Mouse (Mus musculus) liver, postnatal 0 days (tissue): ENCODE results near the gene Chaf1b. TPM values are rescaled to one million over a fixed set of nuclear protein-coding genes. Genes with fewer than 3 reads are reported as not detected.

ENCODE experiments used
- ATAC-seq: fragments of 200-750 bp; cut with Nextera tagmentation; 2 replicates; pipeline ENCODE4 v1.8.0; 2017; ENCODE audit warnings: mild to moderate bottlenecking, moderate library complexity
- DNase-seq: peaks from one replicate; pipeline ENCODE4 v3.0.0-alpha.2; 2016
- H3K27ac ChIP-seq: fragments of 300-500 bp; sonication (generic); 2 replicates; pipeline ENCODE4 v1.5.1; 2014; ENCODE audit warnings: antibody characterized with exemption, moderate library complexity, mild to moderate bottlenecking, low read depth
- H3K27me3 ChIP-seq: fragments of 300-500 bp; sonication (generic); 2 replicates; pipeline ENCODE4 v1.6.1; 2014; ENCODE audit warnings: low read length, control low read depth, mixed read lengths; ENCODE audit not compliant: insufficient read depth
- H3K36me3 ChIP-seq: fragments of 300-500 bp; sonication (generic); replicated peaks from 2 replicates; pipeline ENCODE4 v1.6.1; 2014; ENCODE audit warnings: mild to moderate bottlenecking, control low read depth, low read length, moderate library complexity, mixed read lengths; ENCODE audit not compliant: insufficient read depth
- H3K4me1 ChIP-seq: fragments of 300-500 bp; sonication (generic); 2 replicates; pipeline ENCODE4 v1.6.1; 2014; ENCODE audit warnings: antibody characterized with exemption, mild to moderate bottlenecking, control low read depth; ENCODE audit not compliant: insufficient read depth
- H3K4me2 ChIP-seq: fragments of 300-500 bp; sonication (generic); 2 replicates; pipeline ENCODE4 v1.6.1; 2014; ENCODE audit warnings: low read depth, mild to moderate bottlenecking, low read length, moderate library complexity, mixed read lengths
- H3K4me3 ChIP-seq: fragments of 300-500 bp; sonication (generic); 2 replicates; pipeline ENCODE4 v1.5.1; 2014; ENCODE audit warnings: low read depth, low read length
- H3K9ac ChIP-seq: fragments of 300-500 bp; sonication (generic); replicated peaks from 2 replicates; pipeline ENCODE4 v1.6.1; 2014; ENCODE audit warnings: mild to moderate bottlenecking, moderate library complexity
- H3K9me3 ChIP-seq: fragments of 300-500 bp; sonication (generic); 2 replicates; pipeline ENCODE4 v1.6.1; 2016; ENCODE audit warnings: mild to moderate bottlenecking, control low read depth, low read length, mixed read lengths
- CTCF ChIP-seq: sonication (generic); IDR thresholded peaks from 2 replicates; pipeline ENCODE4 v1.5.1; 2016; ENCODE audit warnings: antibody characterized with exemption, low read depth
- EP300 ChIP-seq: IDR thresholded peaks from 2 replicates; pipeline ENCODE4 v1.6.1; 2016; ENCODE audit warnings: antibody characterized with exemption, low read depth, mild to moderate bottlenecking
- WGBS: fragments of 180-500 bp; shearing (Covaris S2); extraction: QIAGEN DNeasy Blood & Tissue Kit; methylation state at CpG from one replicate; pipeline ENCODE4 v1.1.7; 2014; ENCODE audit not compliant: insufficient replicate concordance; 5-methylcytosine and 5-hydroxymethylcytosine counted together
- polyA plus RNA-seq: library from polyadenylated mRNA; unstranded; fragments of >200 nt; fragmentation: Nextera tagmentation; extraction: Ambion mirVana; gene quantifications from 2 replicates; pipeline ENCODE4 v1.2.1, GENCODE M21; 2015

Gene Chaf1b
- polyA plus RNA-seq, 1 experiment from 2014 or later: 18.9 TPM

- Histone ChIP-seq H3K4me1 (0 out of 2 replicates have a peak, but pooled peaks cover 2% of the 10 kb centered on the region), H3K36me3 (peaks cover 43% of the 10 kb centered on the region), H3K4me3 (no peak overlapping the region), H3K4me2 (no peak overlapping the region), H3K27me3 (no peaks in the 10 kb centered on the region), H3K9me3 (no peaks in the 10 kb centered on the region), H3K27ac (no peak overlapping the region), H3K9ac (no peak overlapping the region)
- no peak for DNase-seq
- no peak for ATAC-seq
- TF ChIP-seq EP300 (no peak), CTCF (no peak)
- 71% methylated on average over 6 of the region's 6 CpGs for WGBS
Observed at GRCm38 (mm10) chr16:93877612-93878380, 5.9 kb upstream of the Chaf1b start.

DNA sequence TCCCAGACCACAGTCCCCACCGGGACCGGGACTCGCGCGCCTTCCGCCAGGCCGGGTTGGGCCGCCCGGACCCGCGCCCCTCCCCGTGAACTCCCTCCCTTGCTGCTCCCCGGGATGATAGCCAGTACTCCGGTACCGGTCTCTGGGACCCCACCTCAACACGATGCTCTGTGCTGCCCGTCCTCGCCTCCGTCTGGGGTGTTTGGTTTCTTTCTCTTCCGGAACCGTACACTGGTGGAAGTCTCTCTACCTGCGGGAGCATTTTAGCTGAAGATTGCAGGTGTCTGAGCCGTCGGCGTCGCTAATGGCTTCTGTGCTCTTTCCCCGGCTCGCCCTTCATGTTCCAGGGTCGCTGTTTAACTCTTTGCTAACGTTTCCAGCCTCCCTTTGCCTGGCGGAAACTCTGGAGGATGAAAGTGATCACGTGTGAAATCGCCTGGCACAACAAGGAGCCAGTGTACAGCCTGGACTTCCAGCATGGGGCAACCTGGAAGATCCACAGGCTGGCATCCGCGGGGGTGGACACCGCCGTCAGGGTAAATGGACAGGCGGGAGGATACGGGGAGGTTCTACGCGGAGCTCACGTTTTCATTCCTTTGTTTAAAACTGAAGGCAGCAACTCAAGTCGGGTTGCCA is 503 bp downstream of the Chaf1b start:
- peak overlapping the region; percentile 93 for H3K4me3 ChIP-seq
- WGBS: 1% methylated on average over 43 of the region's 43 CpGs
- peak overlapping the region; percentile 96 for H3K4me2 ChIP-seq
- ATAC-seq (peak; percentile 60), DNase-seq (peak; percentile 45)
- peak overlapping the region; percentile 87 for H3K9ac ChIP-seq
- peaks cover 14% of the 10 kb centered on the region for H3K36me3 ChIP-seq
- H3K27ac ChIP-seq: peak overlapping the region; percentile 30; the same call in 1 of the 2 replicates
- TF ChIP-seq EP300 (no peak), CTCF (no peak)
- no peaks in the 10 kb centered on the region for H3K27me3 ChIP-seq
- H3K9me3 ChIP-seq: no peaks in the 10 kb centered on the region
- H3K4me1 ChIP-seq: peaks cover 12% of the 10 kb centered on the region

DNA sequence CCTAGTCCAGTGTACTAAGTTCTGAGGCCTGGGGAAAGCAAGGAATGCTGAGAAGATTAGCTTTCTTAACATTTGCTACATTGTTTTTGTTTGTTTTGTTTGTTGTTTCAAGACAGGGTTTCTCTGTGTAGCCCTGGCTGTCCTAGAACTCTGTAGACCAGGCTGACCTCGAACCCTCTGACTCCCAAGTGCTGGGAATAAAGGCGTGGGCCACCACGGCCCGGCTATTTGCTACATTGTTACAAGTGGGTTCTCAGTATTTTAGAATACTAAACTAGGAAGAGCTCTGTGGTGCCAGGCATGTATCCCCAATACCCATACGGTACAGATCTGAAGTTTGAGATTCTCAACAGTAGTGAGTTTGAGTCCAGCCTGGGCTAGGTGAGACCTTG is 1.0 kb downstream of the Chaf1b start:
- Histone ChIP-seq H3K36me3 (peaks cover 18% of the 10 kb centered on the region), H3K27ac (no peak overlapping the region), H3K4me1 (peaks cover 12% of the 10 kb centered on the region), H3K4me2 (peak overlapping the region; percentile 96), H3K27me3 (no peaks in the 10 kb centered on the region), H3K4me3 (peak overlapping the region; percentile 93), H3K9me3 (no peaks in the 10 kb centered on the region), H3K9ac (peak overlapping the region; percentile 87)
- DNase-seq (no peak), ATAC-seq (no peak)
- no peak for TF ChIP-seq CTCF
- no peak for TF ChIP-seq EP300
- WGBS: 50% methylated on average over 5 of the region's 5 CpGs

DNA sequence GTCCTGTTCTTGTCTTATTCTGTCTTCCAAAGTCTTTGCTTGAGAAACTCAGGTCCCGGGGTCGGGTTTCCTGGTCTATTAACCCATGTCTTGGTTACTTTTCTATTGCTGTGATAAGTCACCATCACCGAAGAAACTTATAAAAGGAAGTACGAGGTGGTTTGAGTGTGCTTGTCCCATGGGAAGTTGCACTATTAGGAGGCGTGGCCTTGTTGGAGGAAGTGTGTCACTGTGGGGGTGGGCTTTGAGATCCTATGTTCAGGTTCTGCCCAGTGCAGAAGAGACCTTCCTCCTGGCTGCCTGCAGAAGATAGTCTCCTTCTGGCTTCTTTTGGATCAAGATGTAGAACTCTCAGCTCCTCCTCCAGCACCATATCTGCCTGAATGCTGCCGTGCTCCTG is 4.8 kb downstream of the Chaf1b start:
- no peak for DNase-seq

DNA sequence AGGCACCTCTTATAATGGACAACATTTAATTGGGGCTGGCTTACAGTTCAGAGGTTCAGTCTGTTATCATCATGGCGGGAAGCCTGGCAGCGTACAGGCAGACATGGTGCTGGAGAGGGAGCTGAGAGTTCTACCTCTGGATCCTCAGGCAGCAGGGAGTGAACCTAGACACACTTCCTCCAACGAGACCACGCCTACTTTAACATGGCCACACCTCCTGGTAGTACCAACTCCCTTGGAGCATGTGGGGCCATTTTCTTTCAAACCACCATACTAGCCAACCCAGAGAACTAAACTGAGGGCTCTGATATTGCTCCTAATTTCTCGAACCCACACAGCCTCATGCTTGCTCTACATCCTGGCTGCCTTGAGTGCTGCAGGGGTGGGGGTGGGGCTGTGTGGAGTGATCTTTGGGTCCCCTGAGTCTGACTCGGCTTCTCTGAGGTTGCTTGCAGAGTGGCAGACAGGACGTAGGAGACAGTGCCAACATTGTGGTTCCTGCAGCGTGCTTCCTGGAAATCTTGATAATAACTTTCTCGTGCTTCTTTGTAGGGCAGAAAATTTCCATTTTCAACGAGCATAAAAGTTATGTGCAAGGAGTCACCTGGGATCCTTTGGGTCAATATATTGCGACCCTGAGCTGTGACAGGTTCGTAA is 7.4 kb downstream of the Chaf1b start:
- no peak overlapping the region for H3K4me2 ChIP-seq
- H3K4me3 ChIP-seq: no peak overlapping the region
- H3K27me3 ChIP-seq: no peaks in the 10 kb centered on the region
- H3K9ac ChIP-seq: no peak overlapping the region
- ATAC-seq: peak; percentile 40; the same call in 1 of the 2 replicates
- H3K27ac ChIP-seq: no peak overlapping the region
- no peaks in the 10 kb centered on the region for H3K4me1 ChIP-seq
- no peak for DNase-seq
- H3K36me3 ChIP-seq: peaks cover 45% of the 10 kb centered on the region
- H3K9me3 ChIP-seq: no peaks in the 10 kb centered on the region
- 66% methylated on average over 12 of the region's 12 CpGs for WGBS
- TF ChIP-seq EP300 (no peak), CTCF (no peak)

More for the DNA sequence above, 4.8 kb downstream of the Chaf1b start:
- Histone ChIP-seq H3K4me1 (peaks cover 7% of the 10 kb centered on the region), H3K27me3 (no peaks in the 10 kb centered on the region), H3K4me2 (no peak overlapping the region), H3K36me3 (peaks cover 42% of the 10 kb centered on the region), H3K9ac (no peak overlapping the region), H3K9me3 (no peaks in the 10 kb centered on the region), H3K4me3 (no peak overlapping the region), H3K27ac (no peak overlapping the region)
- 76% methylated on average over 6 of the region's 6 CpGs for WGBS
- no peak for ATAC-seq
- TF ChIP-seq CTCF (no peak), EP300 (no peak)

- no peak for TF ChIP-seq CTCF
- no peak for TF ChIP-seq EP300
- Histone ChIP-seq H3K9me3 (no peaks in the 10 kb centered on the region), H3K4me1 (no peaks in the 10 kb centered on the region), H3K4me2 (no peak overlapping the region), H3K9ac (no peak overlapping the region), H3K27ac (no peak overlapping the region), H3K4me3 (no peak overlapping the region), H3K36me3 (peaks cover 31% of the 10 kb centered on the region), H3K27me3 (no peaks in the 10 kb centered on the region)
- DNase-seq (no peak), ATAC-seq (no peak)
- WGBS: 90% methylated on average over 5 of the region's 5 CpGs
Observed at GRCm38 (mm10) chr16:93893285-93893684, 9.6 kb downstream of the Chaf1b start.
